Mouse (Mus musculus): ENCODE data around the gene Grwd1. TPM values are rescaled to one million over a fixed set of nuclear protein-coding genes. Genes with fewer than 3 reads are reported as not detected.

Gene Grwd1
- polyA plus RNA-seq, 1 experiment from 2014 or later: 127 TPM

- H3K27ac ChIP-seq (replicated peaks): no peak overlapping the region
- peaks cover 35% of the 10 kb centered on the region for H3K27me3 ChIP-seq (replicated peaks; ENCODE audit: low read depth, poor library complexity, severe bottlenecking)
- H3K36me3 ChIP-seq (replicated peaks): peaks cover 50% of the 10 kb centered on the region
- no peaks in the 10 kb centered on the region for H3K9me3 ChIP-seq
- no peak overlapping the region for H3K4me3 ChIP-seq
- peaks cover 34% of the 10 kb centered on the region for H3K4me1 ChIP-seq
- no peak for DNase-seq (ENCODE audit: low spot score)
- 91% methylated on average over 6 of the region's 6 CpGs for WGBS
These were observed 28.2 kb downstream of the Grwd1 start for GRCm38 (mm10) chr7:45802551-45802950.

GRCm38 (mm10) chr7:45801348-45801747 lies 29.4 kb downstream of the Grwd1 start:
- H3K27me3 ChIP-seq (replicated peaks; ENCODE audit: low read depth, poor library complexity, severe bottlenecking): peaks cover 47% of the 10 kb centered on the region
- H3K9me3 ChIP-seq: no peaks in the 10 kb centered on the region
- H3K4me3 ChIP-seq: peak overlapping the region; percentile 37
- peak; percentile 93 for DNase-seq (ENCODE audit: low spot score)
- 3% methylated on average over 12 of the region's 12 CpGs for WGBS
- peaks cover 41% of the 10 kb centered on the region for H3K4me1 ChIP-seq
- no peak overlapping the region for H3K27ac ChIP-seq (replicated peaks)
- peaks cover 48% of the 10 kb centered on the region for H3K36me3 ChIP-seq (replicated peaks)

GRCm38 (mm10) chr7:45800546-45801204 lies 30.1 kb downstream of the Grwd1 start:
- Histone ChIP-seq H3K27ac (replicated peaks) (no peak overlapping the region), H3K4me3 (peak overlapping the region; percentile 37), H3K27me3 (replicated peaks; ENCODE audit: low read depth, poor library complexity, severe bottlenecking) (peaks cover 54% of the 10 kb centered on the region), H3K4me1 (peaks cover 37% of the 10 kb centered on the region), H3K36me3 (replicated peaks) (peaks cover 48% of the 10 kb centered on the region), H3K9me3 (no peaks in the 10 kb centered on the region)
- DNase-seq (ENCODE audit: low spot score): peak; percentile 64
- 18% methylated on average over 25 of the region's 25 CpGs for WGBS

GRCm38 (mm10) chr7:45800001-45800400 lies 30.7 kb downstream of the Grwd1 start:
- Histone ChIP-seq H3K4me3 (peak overlapping the region; percentile 37; the same call in 1 of the 2 replicates), H3K36me3 (replicated peaks) (peaks cover 54% of the 10 kb centered on the region)
- 37% methylated on average over 7 of the region's 7 CpGs for WGBS

GRCm38 (mm10) chr7:45798931-45799330 lies 31.8 kb downstream of the Grwd1 start:
- Histone ChIP-seq H3K36me3 (replicated peaks) (peaks cover 60% of the 10 kb centered on the region), H3K9me3 (no peaks in the 10 kb centered on the region), H3K27me3 (replicated peaks; ENCODE audit: low read depth, poor library complexity, severe bottlenecking) (peaks cover 71% of the 10 kb centered on the region), H3K27ac (replicated peaks) (no peak overlapping the region), H3K4me3 (peak overlapping the region; percentile 61), H3K4me1 (peaks cover 37% of the 10 kb centered on the region)
- WGBS: 49% methylated on average over 7 of the region's 7 CpGs
- no peak for DNase-seq (ENCODE audit: low spot score)

More at GRCm38 (mm10) chr7:45800001-45800400, 30.7 kb downstream of the Grwd1 start:
- peaks cover 36% of the 10 kb centered on the region for H3K4me1 ChIP-seq
- no peaks in the 10 kb centered on the region for H3K9me3 ChIP-seq
- H3K27ac ChIP-seq (replicated peaks): no peak overlapping the region
- DNase-seq (ENCODE audit: low spot score): no peak
- peaks cover 60% of the 10 kb centered on the region for H3K27me3 ChIP-seq (replicated peaks; ENCODE audit: low read depth, poor library complexity, severe bottlenecking)

GRCm38 (mm10) chr7:45798511-45798836 lies 32.3 kb downstream of the Grwd1 start:
- Histone ChIP-seq H3K27me3 (replicated peaks; ENCODE audit: low read depth, poor library complexity, severe bottlenecking) (peaks cover 75% of the 10 kb centered on the region), H3K9me3 (no peaks in the 10 kb centered on the region), H3K4me1 (peaks cover 37% of the 10 kb centered on the region), H3K4me3 (peak overlapping the region; percentile 61), H3K36me3 (replicated peaks) (peaks cover 60% of the 10 kb centered on the region), H3K27ac (replicated peaks) (peak overlapping the region; percentile 40; the same call in 1 of the 2 replicates)
- DNase-seq (ENCODE audit: low spot score): peak; percentile 64
- 2% methylated on average over 19 of the region's 19 CpGs for WGBS

- 1% methylated on average over 60 of the region's 60 CpGs for WGBS
- H3K27me3 ChIP-seq (replicated peaks; ENCODE audit: low read depth, poor library complexity, severe bottlenecking): peaks cover 81% of the 10 kb centered on the region
- no peaks in the 10 kb centered on the region for H3K9me3 ChIP-seq
- peak overlapping the region; percentile 61 for H3K4me3 ChIP-seq
- no peak for DNase-seq (ENCODE audit: low spot score)
- peaks cover 37% of the 10 kb centered on the region for H3K4me1 ChIP-seq
- H3K27ac ChIP-seq (replicated peaks): peak overlapping the region; percentile 40; the same call in 1 of the 2 replicates
- peaks cover 60% of the 10 kb centered on the region for H3K36me3 ChIP-seq (replicated peaks)
These were observed 32.9 kb downstream of the Grwd1 start for GRCm38 (mm10) chr7:45797661-45798510.

- H3K27ac ChIP-seq (replicated peaks): no peak overlapping the region
- WGBS: 35% methylated on average over 6 of the region's 6 CpGs
- H3K36me3 ChIP-seq (replicated peaks): peaks cover 60% of the 10 kb centered on the region
- no peaks in the 10 kb centered on the region for H3K9me3 ChIP-seq
- peaks cover 37% of the 10 kb centered on the region for H3K4me1 ChIP-seq
- DNase-seq (ENCODE audit: low spot score): no peak
- peak overlapping the region; percentile 61 for H3K4me3 ChIP-seq
- peaks cover 86% of the 10 kb centered on the region for H3K27me3 ChIP-seq (replicated peaks; ENCODE audit: low read depth, poor library complexity, severe bottlenecking)
These were observed 33.8 kb downstream of the Grwd1 start for GRCm38 (mm10) chr7:45796950-45797349.

- peaks cover 24% of the 10 kb centered on the region for H3K4me1 ChIP-seq
- H3K4me3 ChIP-seq: no peak overlapping the region
- peaks cover 74% of the 10 kb centered on the region for H3K36me3 ChIP-seq (replicated peaks)
- DNase-seq (ENCODE audit: low spot score): no peak
- 94% methylated on average over 29 of the region's 29 CpGs for WGBS
- peaks cover 75% of the 10 kb centered on the region for H3K27me3 ChIP-seq (replicated peaks; ENCODE audit: low read depth, poor library complexity, severe bottlenecking)
- H3K27ac ChIP-seq (replicated peaks): no peak overlapping the region
- no peaks in the 10 kb centered on the region for H3K9me3 ChIP-seq
These were observed 35.8 kb downstream of the Grwd1 start for GRCm38 (mm10) chr7:45794971-45795370.

- Histone ChIP-seq H3K27me3 (replicated peaks; ENCODE audit: low read depth, poor library complexity, severe bottlenecking) (peaks cover 66% of the 10 kb centered on the region), H3K4me3 (no peak overlapping the region), H3K4me1 (peaks cover 24% of the 10 kb centered on the region), H3K9me3 (no peaks in the 10 kb centered on the region), H3K27ac (replicated peaks) (no peak overlapping the region), H3K36me3 (replicated peaks) (peaks cover 83% of the 10 kb centered on the region)
- WGBS: 85% methylated on average over 44 of the region's 44 CpGs
- DNase-seq (ENCODE audit: low spot score): no peak
These were observed 36.7 kb downstream of the Grwd1 start for GRCm38 (mm10) chr7:45793969-45794585.

GRCm38 (mm10) chr7:45793240-45793639 lies 37.5 kb downstream of the Grwd1 start:
- peaks cover 58% of the 10 kb centered on the region for H3K27me3 ChIP-seq (replicated peaks; ENCODE audit: low read depth, poor library complexity, severe bottlenecking)
- peaks cover 18% of the 10 kb centered on the region for H3K4me1 ChIP-seq
- no peaks in the 10 kb centered on the region for H3K9me3 ChIP-seq
- no peak overlapping the region for H3K27ac ChIP-seq (replicated peaks)
- H3K4me3 ChIP-seq: no peak overlapping the region
- 79% methylated on average over 24 of the region's 24 CpGs for WGBS
- no peak for DNase-seq (ENCODE audit: low spot score)
- peaks cover 91% of the 10 kb centered on the region for H3K36me3 ChIP-seq (replicated peaks)

- Histone ChIP-seq H3K9me3 (no peaks in the 10 kb centered on the region), H3K4me3 (no peak overlapping the region), H3K36me3 (replicated peaks) (peaks cover 100% of the 10 kb centered on the region), H3K4me1 (peaks cover 14% of the 10 kb centered on the region), H3K27ac (replicated peaks) (no peak overlapping the region), H3K27me3 (replicated peaks; ENCODE audit: low read depth, poor library complexity, severe bottlenecking) (peaks cover 49% of the 10 kb centered on the region)
- WGBS: 72% methylated on average over 17 of the region's 17 CpGs
- DNase-seq (ENCODE audit: low spot score): no peak
These were observed 38.8 kb downstream of the Grwd1 start for GRCm38 (mm10) chr7:45791756-45792490.

Measured in embryonic facial prominence, embryonic 10.5 days (tissue).